Mouse (Mus musculus) limb, embryonic 15.5 days (tissue): ENCODE data around the gene Vps72. TPM values are rescaled to one million over a fixed set of nuclear protein-coding genes. Genes with fewer than 3 reads are reported as not detected.

ENCODE experiments used
- microRNA-seq: library from miRNA; unstranded; fragments of <30 nt; microRNA quantifications from one replicate; pipeline ENCODE4, GENCODE M21; 2016
- polyA plus RNA-seq: library from polyadenylated mRNA; unstranded; fragments of >200 nt; fragmentation: Nextera tagmentation; extraction: Ambion mirVana; gene quantifications from 2 replicates; pipeline ENCODE4 v1.2.1, GENCODE M21; 2015

The Vps72 gene
- polyA plus RNA-seq, 1 experiment from 2014 or later: 139 TPM

Small RNAs within 50 kb of the gene (microRNA-seq; reads per million reads assigned to microRNA genes)
- not detected for gene Mir8099-1

Other genes starting within 250 kb of the Vps72 start
- gene Psmb4, start 224.1 kb upstream of the Vps72 start, polyA plus RNA-seq: 312 and 330 TPM in 2 replicates
- 51.9 and 57.7 TPM in 2 replicates for gene Selenbp1, start 178.0 kb upstream of the Vps72 start, polyA plus RNA-seq
- gene Rfx5, start 156.9 kb upstream of the Vps72 start, polyA plus RNA-seq: 8.0 and 8.2 TPM in 2 replicates
- 26.8 and 29.1 TPM in 2 replicates for gene Pi4kb, start 136.3 kb upstream of the Vps72 start, polyA plus RNA-seq
- 16.8 and 20.2 TPM in 2 replicates for gene Zfp687, start 95.6 kb upstream of the Vps72 start, polyA plus RNA-seq
- 253 and 271 TPM in 2 replicates for gene Psmd4, start 68.4 kb upstream of the Vps72 start, polyA plus RNA-seq
- gene Pip5k1a, start 4.1 kb upstream of the Vps72 start, polyA plus RNA-seq: 19.4 and 22.0 TPM in 2 replicates
- 4.2 and 12.9 TPM in 2 replicates for gene Tmod4, start 13.5 kb downstream of the Vps72 start, polyA plus RNA-seq
- gene Scnm1, start 23.0 kb downstream of the Vps72 start, polyA plus RNA-seq: 61.2 and 67.2 TPM in 2 replicates
- gene Lysmd1, start 23.1 kb downstream of the Vps72 start, polyA plus RNA-seq: 17.9 and 18.5 TPM in 2 replicates
- gene Tnfaip8l2, start 31.3 kb downstream of the Vps72 start, polyA plus RNA-seq: 6.1 and 7.1 TPM in 2 replicates
- 9.3 and 11.2 TPM in 2 replicates for gene Sema6c, start 49.4 kb downstream of the Vps72 start, polyA plus RNA-seq
- 8.6 and 10.4 TPM in 2 replicates for gene Gabpb2, start 106.9 kb downstream of the Vps72 start, polyA plus RNA-seq
- gene Cdc42se1, start 117.7 kb downstream of the Vps72 start, polyA plus RNA-seq: 114 TPM in 2 replicates
- gene Mllt11, start 121.1 kb downstream of the Vps72 start, polyA plus RNA-seq: 11.5 and 15.5 TPM in 2 replicates
- gene Gm128, start 130.6 kb downstream of the Vps72 start, polyA plus RNA-seq: 0.53 and 0.76 TPM in 2 replicates
- gene Bnipl, start 140.2 kb downstream of the Vps72 start, polyA plus RNA-seq: 15.6 and 17.2 TPM in 2 replicates
- 49.8 and 53.1 TPM in 2 replicates for gene Mindy1, start 170.3 kb downstream of the Vps72 start, polyA plus RNA-seq
- gene Prune1, start 171.1 kb downstream of the Vps72 start, polyA plus RNA-seq: 22.7 and 31.6 TPM in 2 replicates
- gene Anxa9, start 196.2 kb downstream of the Vps72 start, polyA plus RNA-seq: 12.5 and 15.1 TPM in 2 replicates
- 154 and 157 TPM in 2 replicates for gene Cers2, start 203.8 kb downstream of the Vps72 start, polyA plus RNA-seq
- gene Setdb1, start 246.2 kb downstream of the Vps72 start, polyA plus RNA-seq: 35.9 and 36.9 TPM in 2 replicates